Mouse (Mus musculus) MEL (cell line): ENCODE measurements around the gene Otud7b. TPM values are rescaled to one million over a fixed set of nuclear protein-coding genes. Genes with fewer than 3 reads are reported as not detected.

ENCODE experiments used
- DNase-seq: peaks from one replicate; pipeline ENCODE4 v3.0.0; 2011; ENCODE audit warnings: low read depth, low spot score
- H3K27ac ChIP-seq: 2 replicates; pipeline ENCODE4 v1.5.1; 2012; ENCODE audit warnings: low read depth, mild to moderate bottlenecking, control low read depth, low read length, moderate library complexity; ENCODE audit not compliant: control insufficient read depth
- H3K27me3 ChIP-seq, 2 experiments: fragments of 150-350 bp in 1 of 2; sonication (generic) in 1 of 2; 2 replicates each; pipeline ENCODE4 v1.6.1; 2012; ENCODE audit warnings: low read length in 2 of 2, mild to moderate bottlenecking in 2 of 2, improper control_type of control experiment in 1 of 2, moderate library complexity in 1 of 2; ENCODE audit not compliant: insufficient read depth in 2 of 2, control insufficient read depth in 1 of 2
- H3K36me3 ChIP-seq, 2 experiments: 2 replicates each; pipeline ENCODE4 v1.6.1; 2012 to 2014; ENCODE audit warnings: low read length in 2 of 2, improper control_type of control experiment in 1 of 2, inconsistent platforms in 1 of 2, mild to moderate bottlenecking in 1 of 2; ENCODE audit not compliant: insufficient read depth in 2 of 2, control insufficient read depth in 1 of 2
- H3K4me1 ChIP-seq, 2 experiments: fragments of 150-350 bp in 1 of 2; sonication (generic) in 1 of 2; 2 replicates each; pipeline ENCODE4 v1.6.1; 2012; ENCODE audit warnings: low read length in 2 of 2, improper control_type of control experiment in 1 of 2, mild to moderate bottlenecking in 1 of 2; ENCODE audit not compliant: insufficient read depth in 2 of 2, control insufficient read depth in 1 of 2
- H3K4me3 ChIP-seq, 2 experiments: fragments of 150-350 bp in 1 of 2; sonication (generic) in 1 of 2; 2 replicates each; pipeline ENCODE4 v1.5.1; 2012; ENCODE audit warnings: low read depth in 2 of 2, low read length in 2 of 2, mild to moderate bottlenecking in 2 of 2, moderate library complexity in 2 of 2, control low read depth in 1 of 2, improper control_type of control experiment in 1 of 2; ENCODE audit not compliant: control insufficient read depth in 1 of 2, insufficient read depth in 1 of 2
- H3K79me2 ChIP-seq: 2 replicates; pipeline ENCODE4 v1.6.1; 2012; ENCODE audit warnings: mild to moderate bottlenecking, low read length, moderate library complexity; ENCODE audit not compliant: control insufficient read depth, poor library complexity, insufficient read depth
- H3K9ac ChIP-seq: 2 replicates; pipeline ENCODE4 v1.6.1; 2012; ENCODE audit warnings: low read depth, mild to moderate bottlenecking, control low read depth, low read length, moderate library complexity; ENCODE audit not compliant: control insufficient read depth, poor library complexity, severe bottlenecking
- H3K9me3 ChIP-seq: fragments of 150-350 bp; sonication (generic); replicated peaks from 2 replicates; pipeline ENCODE4 v1.6.1; 2012; ENCODE audit warnings: mild to moderate bottlenecking, low read length, improper control_type of control experiment, moderate library complexity; ENCODE audit not compliant: insufficient read depth
- BHLHE40 ChIP-seq: IDR thresholded peaks from 2 replicates; pipeline ENCODE4 v1.6.1; 2012; ENCODE audit warnings: low read depth, mild to moderate bottlenecking, inconsistent platforms, low read length, improper control_type of control experiment, borderline replicate concordance
- CHD1 ChIP-seq: IDR thresholded peaks from 2 replicates; pipeline ENCODE4 v1.6.1; 2012; ENCODE audit warnings: low read depth, mild to moderate bottlenecking, inconsistent platforms, low read length, improper control_type of control experiment
- CHD2 ChIP-seq: IDR thresholded peaks from 2 replicates; pipeline ENCODE4 v1.6.1; 2011; ENCODE audit warnings: low read length, improper control_type of control experiment
- CTCF ChIP-seq, 3 experiments: IDR thresholded peaks in 2 of 3; conservative IDR thresholded peaks in 1 of 3; 2 replicates each; pipeline ENCODE4 v1.5.1; 2011 to 2012; ENCODE audit warnings: low read length in 3 of 3, low read depth in 2 of 3, mild to moderate bottlenecking in 2 of 3, improper control_type of control experiment in 1 of 3, inconsistent platforms in 1 of 3, mixed read lengths in 1 of 3, moderate library complexity in 1 of 3; ENCODE audit not compliant: control insufficient read depth in 1 of 3, insufficient read depth in 1 of 3, poor library complexity in 1 of 3, severe bottlenecking in 1 of 3
- E2F4 ChIP-seq: IDR thresholded peaks from 2 replicates; pipeline ENCODE4 v1.6.1; 2011; ENCODE audit warnings: low read depth, low read length, improper control_type of control experiment, borderline replicate concordance
- ELF1 ChIP-seq: IDR thresholded peaks from 2 replicates; pipeline ENCODE4 v1.6.1; 2014; ENCODE audit warnings: low read depth, mild to moderate bottlenecking, inconsistent platforms, low read length, improper control_type of control experiment, moderate library complexity
- EP300 ChIP-seq, 2 experiments: IDR thresholded peaks; 2 replicates each; pipeline ENCODE4 v1.6.1; 2011; ENCODE audit warnings: improper control_type of control experiment in 2 of 2, low read length in 2 of 2, low read depth in 1 of 2, mild to moderate bottlenecking in 1 of 2
- ETS1 ChIP-seq: IDR thresholded peaks from 2 replicates; pipeline ENCODE4 v1.6.1; 2012; ENCODE audit warnings: low read depth, mild to moderate bottlenecking, inconsistent platforms, low read length, improper control_type of control experiment, moderate library complexity
- GABPA ChIP-seq: IDR thresholded peaks from 2 replicates; pipeline ENCODE4 v1.6.1; 2012; ENCODE audit warnings: low read depth, mild to moderate bottlenecking, inconsistent platforms, low read length, improper control_type of control experiment, moderate library complexity
- KAT2A ChIP-seq: conservative IDR thresholded peaks from 2 replicates; pipeline ENCODE4 v1.6.1; 2012; ENCODE audit warnings: low read depth, low read length, improper control_type of control experiment, inconsistent platforms
- MAFK ChIP-seq: IDR thresholded peaks from 2 replicates; pipeline ENCODE4 v1.6.1; 2011; ENCODE audit warnings: low read depth, mild to moderate bottlenecking, low read length, improper control_type of control experiment, borderline replicate concordance
- MAX ChIP-seq: IDR thresholded peaks from 2 replicates; pipeline ENCODE4 v1.6.1; 2011; ENCODE audit warnings: low read length, improper control_type of control experiment
- MAZ ChIP-seq: IDR thresholded peaks from 2 replicates; pipeline ENCODE4 v1.6.1; 2012; ENCODE audit warnings: low read depth, mild to moderate bottlenecking, inconsistent platforms, low read length, improper control_type of control experiment
- MXI1 ChIP-seq: IDR thresholded peaks from 2 replicates; pipeline ENCODE4 v1.6.1; 2011; ENCODE audit warnings: mild to moderate bottlenecking, low read depth, low read length, improper control_type of control experiment
- MYB ChIP-seq: IDR thresholded peaks from 2 replicates; pipeline ENCODE4 v1.6.1; 2011; ENCODE audit warnings: mild to moderate bottlenecking, low read depth, low read length, improper control_type of control experiment
- MYC ChIP-seq: IDR thresholded peaks from 2 replicates; pipeline ENCODE4 v1.6.1; 2011; ENCODE audit warnings: low read depth, mild to moderate bottlenecking, low read length, improper control_type of control experiment, moderate library complexity
- NRF1 ChIP-seq: IDR thresholded peaks from 2 replicates; pipeline ENCODE4 v1.6.1; 2014; ENCODE audit warnings: low read depth, mild to moderate bottlenecking, inconsistent platforms, low read length, improper control_type of control experiment, moderate library complexity; ENCODE audit not compliant: poor library complexity, insufficient read depth, severe bottlenecking
- POLR2A ChIP-seq, 2 experiments: IDR thresholded peaks; 2 replicates each; pipeline ENCODE4 v1.6.1; 2011 to 2012; ENCODE audit warnings: low read length in 2 of 2, mild to moderate bottlenecking in 2 of 2, control low read depth in 1 of 2, improper control_type of control experiment in 1 of 2, low read depth in 1 of 2, moderate library complexity in 1 of 2; ENCODE audit not compliant: control insufficient read depth in 1 of 2, insufficient read depth in 1 of 2, poor library complexity in 1 of 2
- POLR2AphosphoS2 ChIP-seq: IDR thresholded peaks from 2 replicates; pipeline ENCODE4 v1.6.1; 2011; ENCODE audit warnings: low read length, improper control_type of control experiment
- POLR2AphosphoS5 ChIP-seq: IDR thresholded peaks from 2 replicates; pipeline ENCODE4 v1.6.1; 2012; ENCODE audit warnings: low read depth, borderline replicate concordance, mild to moderate bottlenecking, inconsistent platforms, low read length, moderate library complexity, mixed read lengths
- RAD21 ChIP-seq: IDR thresholded peaks from 2 replicates; pipeline ENCODE4 v1.6.1; 2011; ENCODE audit warnings: mild to moderate bottlenecking, low read depth, low read length, improper control_type of control experiment
- SIN3A ChIP-seq: IDR thresholded peaks from 2 replicates; pipeline ENCODE4 v1.6.1; 2012; ENCODE audit warnings: low read length, improper control_type of control experiment, inconsistent platforms
- SMC3 ChIP-seq: IDR thresholded peaks from 2 replicates; pipeline ENCODE4 v1.6.1; 2011; ENCODE audit warnings: low read depth, low read length, improper control_type of control experiment
- TAL1 ChIP-seq: IDR thresholded peaks from 2 replicates; pipeline ENCODE4 v1.6.1; 2012; ENCODE audit warnings: mild to moderate bottlenecking, inconsistent platforms, low read length, moderate library complexity, mixed read lengths
- TBP ChIP-seq: IDR thresholded peaks from 2 replicates; pipeline ENCODE4 v1.8.0; 2011; ENCODE audit warnings: low read depth, low read length, improper control_type of control experiment
- TCF12 ChIP-seq: IDR thresholded peaks from 2 replicates; pipeline ENCODE4 v1.6.1; 2014; ENCODE audit warnings: low read depth, mild to moderate bottlenecking, inconsistent platforms, low read length, improper control_type of control experiment, moderate library complexity
- UBTF ChIP-seq: IDR thresholded peaks from 2 replicates; pipeline ENCODE4 v1.6.1; 2012; ENCODE audit warnings: low read depth, mild to moderate bottlenecking, inconsistent platforms, low read length, improper control_type of control experiment, moderate library complexity, borderline replicate concordance; ENCODE audit not compliant: insufficient read depth
- USF1 ChIP-seq: IDR thresholded peaks from 2 replicates; pipeline ENCODE4 v1.6.1; 2014; ENCODE audit warnings: low read depth, mild to moderate bottlenecking, inconsistent platforms, low read length, improper control_type of control experiment, moderate library complexity
- ZC3H11A ChIP-seq: IDR thresholded peaks from 2 replicates; pipeline ENCODE4 v1.6.1; 2012; ENCODE audit warnings: low read depth, mild to moderate bottlenecking, inconsistent platforms, low read length, improper control_type of control experiment
- ZKSCAN1 ChIP-seq: IDR thresholded peaks from 2 replicates; pipeline ENCODE4 v1.6.1; 2012; ENCODE audit warnings: low read depth, mild to moderate bottlenecking, inconsistent platforms, low read length, improper control_type of control experiment, moderate library complexity
- ZMIZ1 ChIP-seq: IDR thresholded peaks from 2 replicates; pipeline ENCODE4 v1.6.1; 2012; ENCODE audit warnings: low read depth, mild to moderate bottlenecking, inconsistent platforms, low read length, improper control_type of control experiment, moderate library complexity
- ZNF384 ChIP-seq: IDR thresholded peaks from 2 replicates; pipeline ENCODE4 v1.6.1; 2012; ENCODE audit warnings: low read depth, mild to moderate bottlenecking, inconsistent platforms, low read length, improper control_type of control experiment
- polyA plus RNA-seq, 2 experiments: library from polyadenylated mRNA; stranded (reverse) in 1 of 2; unstranded in 1 of 2; fragments of >175 nt in 1 of 2; fragments of >200 nt in 1 of 2; gene quantifications; 2 replicates each; pipeline versions ENCODE4 v1.2.1 to v1.2.4; 2012; ENCODE audit warnings: low replicate concordance in 2 of 2, low read depth in 1 of 2; ENCODE audit not compliant: insufficient read length in 2 of 2, insufficient read depth in 1 of 2, missing spikeins in 1 of 2
- total RNA-seq: library from RNA; depleted of rRNA; stranded (reverse); fragments of 300-350 nt; gene quantifications from 2 replicates; pipeline ENCODE4 v1.2.3, GENCODE M21; 2012

The Otud7b gene
- total and polyA plus RNA-seq, 3 experiments: 17.9 to 25.8 (median 24.4) TPM

DNA sequence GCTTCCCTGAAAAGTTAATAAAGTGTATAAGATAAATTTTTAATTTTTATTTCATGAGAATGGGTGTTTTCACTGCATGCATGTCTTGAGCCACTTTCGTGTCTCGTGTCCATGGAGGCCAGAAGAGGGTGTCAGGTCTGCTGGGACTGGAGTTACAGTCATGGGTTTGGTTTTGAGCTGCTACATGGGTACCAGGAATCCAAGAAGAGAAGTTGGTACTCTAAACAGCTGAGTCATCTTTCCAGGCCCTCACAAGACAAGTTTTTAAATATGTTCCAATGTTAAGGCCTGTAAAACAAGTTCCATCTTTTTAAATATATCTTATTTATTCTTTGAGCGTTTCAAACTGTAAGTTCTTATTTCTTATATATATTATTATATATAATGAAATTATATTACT lies 40.1 kb upstream of the Otud7b start:
- Histone ChIP-seq H3K27me3 (no peaks in the 10 kb centered on the region), H3K9me3 (no peaks in the 10 kb centered on the region), H3K4me3 (no peak overlapping the region), H3K79me2 (no peaks in the 10 kb centered on the region), H3K36me3 (peaks cover 0 to 22% of the 10 kb centered on the region in 2 experiments; a peak in 2 of 4 replicates), H3K4me1 (peaks cover 9 to 22% of the 10 kb centered on the region in 2 experiments), H3K9ac (no peak overlapping the region), H3K27ac (no peak overlapping the region)
- TF ChIP-seq ZC3H11A (no peak), MAFK (peak; percentile 73), USF1 (no peak)
- DNase-seq: peak; percentile 63

DNA sequence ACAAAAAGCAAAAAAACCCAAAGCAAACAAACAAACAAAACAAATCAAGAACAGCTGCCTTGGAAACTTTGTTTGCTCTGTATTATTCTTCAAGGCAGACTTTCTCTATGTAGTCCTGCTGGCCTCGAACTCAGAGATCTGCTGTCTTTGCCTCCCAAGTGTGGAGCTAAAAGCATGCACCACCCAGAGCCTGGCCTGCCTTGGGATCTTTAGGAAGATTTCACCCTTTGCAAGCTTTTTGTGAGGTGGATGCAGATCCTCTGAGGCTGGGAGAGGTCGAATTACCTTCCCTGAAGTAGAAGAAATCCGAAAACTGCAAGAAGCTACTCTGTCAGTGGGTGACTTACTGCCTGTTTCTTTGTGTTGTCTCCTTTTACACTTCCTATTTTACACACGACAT lies 39.2 kb upstream of the Otud7b start:
- Histone ChIP-seq H3K4me3 (peak overlapping the region; percentile 56 to 68), H3K9me3 (no peaks in the 10 kb centered on the region), H3K27ac (peak overlapping the region; percentile 35; the same call in 1 of the 2 replicates), H3K9ac (peak overlapping the region; percentile 55), H3K27me3 (no peaks in the 10 kb centered on the region), H3K36me3 (peaks cover 0 to 23% of the 10 kb centered on the region in 2 experiments; a peak in 2 of 4 replicates), H3K79me2 (no peaks in the 10 kb centered on the region), H3K4me1 (peaks cover 9 to 22% of the 10 kb centered on the region in 2 experiments)
- TF ChIP-seq NRF1 (no peak), MAFK (no peak), USF1 (no peak), ELF1 (no peak), MXI1 (peak; percentile 56), CHD2 (no peak), MAZ (no peak), CTCF (IDR thresholded peaks at IDR 0.05 in 2 of 3, conservative IDR thresholded peaks at IDR 0.05 in 1 of 3; ENCODE audit: control insufficient read depth in 1 of 3, insufficient read depth in 1 of 3, low read depth in 2 of 3, low read length in 3 of 3, poor library complexity in 1 of 3, severe bottlenecking in 1 of 3) (no peak), MYC (no peak), TAL1 (no peak), ETS1 (no peak), RAD21 (no peak), SIN3A (no peak), CHD1 (no peak), POLR2AphosphoS5 (no peak), POLR2AphosphoS2 (no peak), ZC3H11A (no peak), MAX (no peak), SMC3 (no peak), E2F4 (no peak), EP300 (IDR thresholded peaks at IDR 0.05; ENCODE audit: low read depth in 1 of 2, low read length in 2 of 2) (no peak), POLR2A (IDR thresholded peaks at IDR 0.05; ENCODE audit: control insufficient read depth in 1 of 2, insufficient read depth in 1 of 2, low read depth in 1 of 2, low read length in 2 of 2, poor library complexity in 1 of 2) (peak in 1 of 2 experiments; percentile 27; a peak in 1 of 4 replicates), MYB (no peak), ZMIZ1 (peak; percentile 54; the same call in 1 of the 2 replicates), UBTF (no peak), ZKSCAN1 (no peak), GABPA (no peak), TCF12 (no peak), ZNF384 (no peak), BHLHE40 (no peak), KAT2A (no peak; the same call in 1 of the 2 replicates), TBP (peak; percentile 100)
- DNase-seq: peak; percentile 82
